In genomic region chr1:36332955-36333887, GRCm38 (mm10) we compare ENCODE assay signal across 18 mouse cellular contexts. TPM values are rescaled to one million over a fixed set of nuclear protein-coding genes. Genes with fewer than 3 reads are reported as not detected.
DNase-seq lines count a peak whose midpoint lies in the region; ATAC-seq and TF ChIP-seq lines count a peak whose summit lies in the region.
"Had no signal": no experiment of that assay in that cellular context is flagged by ENCODE, and none has a peak within 500 bp of the region (broad histone marks: within the 10 kb centered on the region; RNA-seq: fewer than 3 reads in every experiment).

No protein-coding gene starts in this region.

- no peak for DNase-seq in heart, adult 8-10 months (ENCODE audit: low spot score)
- DNase-seq in kidney, postnatal 0 days (ENCODE audit: low spot score), result peak; percentile 42
- no peak for DNase-seq in kidney, postnatal 4 days
- no peak for DNase-seq in testis, postnatal 14 days (ENCODE audit: low spot score)
- DNase-seq in adrenal gland, postnatal 4 days (ENCODE audit: low spot score in 2 of 2), result no peak
- DNase-seq: cerebellum, adult 18-20 months; heart, postnatal 4 days; kidney, postnatal 25 days; lung, adult 2 months; midbrain, embryonic 14.5 days; right cerebral cortex, postnatal 25 days; thymus, adult 18-20 months had no signal

- no peak overlapping the region for H3K9ac ChIP-seq in heart, embryonic 12.5 days
- H3K9ac ChIP-seq in kidney, postnatal 0 days (ENCODE audit: low read depth, low read length), result no peak overlapping the region

- no peak for TF ChIP-seq POLR2A in testis, adult 2 months (IDR thresholded peaks at IDR 0.05; ENCODE audit: control insufficient read depth, low read depth, low read length)

- no peak overlapping the region for H3K4me3 ChIP-seq in heart, embryonic 12.5 days
- H3K4me3 ChIP-seq in kidney, postnatal 0 days (replicated peaks; ENCODE audit: low read depth, low read length), result no peak overlapping the region
- H3K4me3 ChIP-seq in testis, adult 2 months (ENCODE audit: control insufficient read depth, low read depth, low read length), result peak overlapping the region; percentile 30; the same call in 1 of the 2 replicates

- WGBS in heart, embryonic 12.5 days, result 74% methylated on average over 14 of the region's 14 CpGs
- WGBS in kidney, postnatal 0 days, result 75% methylated on average over 14 of the region's 14 CpGs

- H3K4me1 ChIP-seq in heart, embryonic 12.5 days (replicated peaks), result peaks cover 18% of the 10 kb centered on the region
- H3K4me1 ChIP-seq in kidney, postnatal 0 days (replicated peaks; ENCODE audit: insufficient read depth, low read length), result no peaks in the 10 kb centered on the region
- H3K4me1 ChIP-seq in testis, adult 2 months (ENCODE audit: control insufficient read depth, insufficient read depth, low read length), result no peaks in the 10 kb centered on the region

- no peaks in the 10 kb centered on the region for H3K27me3 ChIP-seq in heart, embryonic 12.5 days (replicated peaks)
- H3K27me3 ChIP-seq in kidney, postnatal 0 days (ENCODE audit: insufficient read depth, low read length), result no peaks in the 10 kb centered on the region
- no peaks in the 10 kb centered on the region for H3K27me3 ChIP-seq in testis, adult 2 months (ENCODE audit: control insufficient read depth, insufficient read depth, low read length)

- ATAC-seq in heart, embryonic 12.5 days (ENCODE audit: insufficient number of reproducible peaks, low FRiP score), result no peak
- ATAC-seq in kidney, postnatal 0 days (replicated peaks; ENCODE audit: low FRiP score, low read depth), result peak; percentile 72
- ATAC-seq: forebrain, embryonic 16.5 days had no signal

- 0 out of 2 replicates have a peak overlapping the region, but pooled peaks have one; percentile 44 for H3K27ac ChIP-seq in heart, embryonic 12.5 days (ENCODE audit: poor library complexity, severe bottlenecking)
- no peak overlapping the region for H3K27ac ChIP-seq in kidney, postnatal 0 days
- no peak overlapping the region for H3K27ac ChIP-seq in testis, adult 2 months (ENCODE audit: control insufficient read depth, insufficient read depth, low read depth, low read length)

- H3K4me2 ChIP-seq in heart, embryonic 12.5 days, result no peak overlapping the region
- H3K4me2 ChIP-seq in kidney, postnatal 0 days (ENCODE audit: low read length), result no peak overlapping the region

- H3K36me3 ChIP-seq in heart, embryonic 12.5 days, result peaks cover 68% of the 10 kb centered on the region
- H3K36me3 ChIP-seq in kidney, postnatal 0 days (ENCODE audit: insufficient read depth, low read length), result peaks cover 31% of the 10 kb centered on the region
- H3K36me3 ChIP-seq in testis, adult 2 months (ENCODE audit: control insufficient read depth, insufficient read depth, low read length), result peaks cover 3% of the 10 kb centered on the region

- H3K9me3 ChIP-seq in heart, embryonic 12.5 days (replicated peaks), result no peaks in the 10 kb centered on the region
- no peaks in the 10 kb centered on the region for H3K9me3 ChIP-seq in kidney, postnatal 0 days (replicated peaks; ENCODE audit: low read length)

- TF ChIP-seq CTCF in kidney, postnatal 0 days (IDR thresholded peaks at IDR 0.05; ENCODE audit: low read depth), result no peak
- TF ChIP-seq CTCF in testis, adult 2 months (IDR thresholded peaks at IDR 0.05; ENCODE audit: control insufficient read depth, insufficient read depth, insufficient replicate concordance, low read depth, low read length), result no peak

RNA-seq across cellular contexts. Expression of gene Arid5a, which starts 25.7 kb away (rescaled TPM):
- 15.1 and 15.3 TPM in 2 replicates for polyA plus RNA-seq in heart, embryonic 12.5 days (2016; fragmentation: Nextera tagmentation; extraction: Ambion mirVana)
- 10 to 100 TPM in 2 of 4 experiments, 1 to 10 TPM in 2; 4.7 to 16.6 (median 9.9) TPM for total RNA-seq in heart, adult 8-10 months (2022)
- 6.7 and 7.4 TPM in 2 replicates for polyA plus RNA-seq in kidney, postnatal 0 days (2015; fragmentation: Nextera tagmentation; extraction: Ambion mirVana)
- 2.1 and 2.4 TPM in 2 replicates for polyA plus RNA-seq in testis, adult 2 months (2012; rRNA removed)
- 1 to 10 TPM; 6.0 to 8.4 TPM for total RNA-seq in adrenal gland, postnatal 4 days (2021)

RNA-seq across cellular contexts. Expression of gene Kansl3, which starts 35.8 kb away (rescaled TPM):
- 54.2 TPM in 2 replicates for polyA plus RNA-seq in heart, embryonic 12.5 days (2016; fragmentation: Nextera tagmentation; extraction: Ambion mirVana)
- total RNA-seq in heart, adult 8-10 months (2022), result 10 to 100 TPM; 46.9 to 76.4 (median 65.2) TPM
- polyA plus RNA-seq in kidney, postnatal 0 days (2015; fragmentation: Nextera tagmentation; extraction: Ambion mirVana), result 30.0 and 32.3 TPM in 2 replicates
- 118 and 141 TPM in 2 replicates for polyA plus RNA-seq in testis, adult 2 months (2012; rRNA removed)
- total RNA-seq in adrenal gland, postnatal 4 days (2021), result 100 to 1,000 TPM; 107 to 113 TPM

RNA-seq across cellular contexts. Expression of gene Fer1l5, which starts 38.9 kb away (rescaled TPM):
- polyA plus RNA-seq in heart, embryonic 12.5 days (2016; fragmentation: Nextera tagmentation; extraction: Ambion mirVana), result 1.2 and 1.3 TPM in 2 replicates
- total RNA-seq in heart, adult 8-10 months (2022), result not detected
- 0.28 and 0.47 TPM in 2 replicates for polyA plus RNA-seq in kidney, postnatal 0 days (2015; fragmentation: Nextera tagmentation; extraction: Ambion mirVana)
- 80.7 and 80.9 TPM in 2 replicates for polyA plus RNA-seq in testis, adult 2 months (2012; rRNA removed)
- under 1 TPM; 0.70 to 0.99 TPM for total RNA-seq in adrenal gland, postnatal 4 days (2021)
- total RNA-seq: gastrocnemius, adult 8-10 months; heart, postnatal 4 days; layer of hippocampus, postnatal 14 days; left cerebral cortex, postnatal 14 days had no signal

RNA-seq across cellular contexts. Expression of gene Neurl3, which starts 58.7 kb away (rescaled TPM):
- 2.4 and 2.6 TPM in 2 replicates for polyA plus RNA-seq in heart, embryonic 12.5 days (2016; fragmentation: Nextera tagmentation; extraction: Ambion mirVana)
- total RNA-seq in heart, adult 8-10 months (2022), result 1 to 10 TPM; 2.0 to 4.4 (median 2.8) TPM
- 13.3 and 14.1 TPM in 2 replicates for polyA plus RNA-seq in kidney, postnatal 0 days (2015; fragmentation: Nextera tagmentation; extraction: Ambion mirVana)
- polyA plus RNA-seq in testis, adult 2 months (2012; rRNA removed), result 0.12 and 0.32 TPM in 2 replicates
- total RNA-seq in adrenal gland, postnatal 4 days (2021), result 10 to 100 TPM in 1 of 2 experiments, 1 to 10 TPM in 1; 8.0 to 10.4 TPM

Comparison
In these comparisons a context has a peak if more than half of its experiments do, and no peak if none do; other contexts are left out.
1. RNA of gene Fer1l5, which starts 38.9 kb away (polyA plus RNA-seq): 80.7 to 80.9 TPM in testis, adult 2 months; 1.2 to 1.3 TPM in heart, embryonic 12.5 days and 0.28 to 0.47 TPM in kidney, postnatal 0 days; every median in the first group is over 10 times any median in the second.